9 mouse cellular contexts compared by ENCODE assay signal in genomic region chr9:23581039-23581606, GRCm38 (mm10).
DNase-seq lines count a peak whose midpoint lies in the region; ATAC-seq and TF ChIP-seq lines count a peak whose summit lies in the region.
"Had no signal": no experiment of that assay in that cellular context is flagged by ENCODE, and none has a peak within 500 bp of the region (broad histone marks: within the 10 kb centered on the region; RNA-seq: fewer than 3 reads in every experiment).

No protein-coding gene starts in this region.

- H3K27me3 ChIP-seq in G1E (ENCODE audit: insufficient read depth, low read length): 0 out of 2 replicates have a peak, but pooled peaks cover 2% of the 10 kb centered on the region
- no peaks in the 10 kb centered on the region for H3K27me3 ChIP-seq in forebrain, embryonic 16.5 days (replicated peaks; ENCODE audit: control insufficient read depth, insufficient read depth, low read length)
- H3K27me3 ChIP-seq: limb, embryonic 15.5 days had no signal

- peak overlapping the region; percentile 77 for H3K27ac ChIP-seq in forebrain, embryonic 16.5 days (ENCODE audit: low read length)
- H3K27ac ChIP-seq: limb, embryonic 15.5 days had no signal

- no peaks in the 10 kb centered on the region for H3K4me1 ChIP-seq in G1E (ENCODE audit: insufficient read depth, low read depth, low read length)
- H3K4me1 ChIP-seq in forebrain, embryonic 16.5 days (replicated peaks; ENCODE audit: control insufficient read depth, insufficient read depth, low read length): peaks cover 20% of the 10 kb centered on the region

- no peak for ATAC-seq in G1E (ENCODE audit: extremely low read depth, insufficient number of reproducible peaks, low FRiP score, poor library complexity, severe bottlenecking)
- ATAC-seq in forebrain, embryonic 16.5 days: peak; percentile 88
- peak; percentile 89 to 94 for ATAC-seq in hematopoietic stem cell, adult 5-6 weeks (replicated peaks in 1 of 2; ENCODE audit: insufficient read depth in 1 of 2, low FRiP score in 2 of 2, low TSS enrichment in 1 of 2, low read depth in 1 of 2, poor library complexity in 2 of 2, severe bottlenecking in 2 of 2)

- 4% methylated on average over 6 of the region's 6 CpGs for WGBS in forebrain, embryonic 16.5 days

- H3K36me3 ChIP-seq in G1E (replicated peaks): no peaks in the 10 kb centered on the region
- H3K36me3 ChIP-seq in forebrain, embryonic 16.5 days (ENCODE audit: control insufficient read depth, insufficient read depth): no peaks in the 10 kb centered on the region
- H3K36me3 ChIP-seq: limb, embryonic 15.5 days had no signal

- peak; percentile 62 for TF ChIP-seq CTCF in G1E (IDR thresholded peaks at IDR 0.05; ENCODE audit: low read depth, low read length)

- no peaks in the 10 kb centered on the region for H3K9me3 ChIP-seq in G1E (replicated peaks)
- no peaks in the 10 kb centered on the region for H3K9me3 ChIP-seq in forebrain, embryonic 16.5 days (ENCODE audit: control insufficient read depth, low read length)
- H3K9me3 ChIP-seq: limb, embryonic 15.5 days had no signal

- H3K9ac ChIP-seq in forebrain, embryonic 16.5 days (replicated peaks; ENCODE audit: low read depth, low read length): no peak overlapping the region
- H3K9ac ChIP-seq: limb, embryonic 15.5 days had no signal

- H3K4me3 ChIP-seq in G1E (ENCODE audit: low read depth, low read length): no peak overlapping the region
- no peak overlapping the region for H3K4me3 ChIP-seq in forebrain, embryonic 16.5 days (replicated peaks; ENCODE audit: low read length)
- H3K4me3 ChIP-seq: limb, embryonic 15.5 days had no signal

- no peak overlapping the region for H3K4me2 ChIP-seq in forebrain, embryonic 16.5 days (ENCODE audit: low read length)
- H3K4me2 ChIP-seq: limb, embryonic 15.5 days had no signal

- DNase-seq in G1E (ENCODE audit: low spot score): no peak
- peak; percentile 6 for DNase-seq in c-Kit-positive CD71-positive TER-119-negative erythroid progenitor cells, embryonic 14.5 days (ENCODE audit: low read depth)
- DNase-seq in layer of hippocampus, adult 8-10 months (ENCODE audit: low spot score in 2 of 2): peak; percentile 87 to 89
- peak; percentile 84 for DNase-seq in lung, postnatal 10 days
- DNase-seq in retina, postnatal 7 days (ENCODE audit: low read depth, low spot score): peak; percentile 69
- peak; percentile 53 to 70 for DNase-seq in urinary bladder, postnatal 36 days (ENCODE audit: low spot score in 2 of 2)
